Mouse (Mus musculus) stomach, postnatal 0 days (tissue): ENCODE measurements around the gene Hip1r.

ENCODE experiments used
- CTCF ChIP-seq: IDR thresholded peaks from 2 replicates; pipeline ENCODE4 v1.5.1; 2016; ENCODE audit warnings: antibody characterized with exemption, low read depth, mild to moderate bottlenecking, moderate library complexity
- EP300 ChIP-seq: optimal IDR thresholded peaks from 2 replicates; pipeline ENCODE3; 2016; ENCODE audit warnings: antibody characterized with exemption

DNA sequence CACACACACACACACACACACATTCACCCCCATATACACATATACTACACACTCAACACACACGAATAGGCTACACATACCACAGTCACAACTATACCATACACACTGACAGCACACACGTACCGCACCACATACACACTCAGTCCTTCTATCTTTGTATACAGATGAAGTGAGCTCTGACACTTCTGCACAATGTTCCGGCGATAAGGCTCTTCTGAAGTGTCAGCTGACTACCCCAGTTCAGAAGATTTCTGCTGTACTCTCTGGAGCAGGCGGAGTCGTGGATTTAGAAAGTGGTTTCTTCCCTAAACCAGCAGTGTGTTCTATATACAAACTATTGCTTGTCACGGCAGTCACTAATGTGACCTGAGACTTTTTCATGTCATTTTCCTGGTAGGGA lies 36.6 kb downstream of the Hip1r start:
- TF ChIP-seq CTCF (no peak), EP300 (no peak)
